Mouse (Mus musculus): Measurements from ENCODE around the gene Ccnl1. TPM values are rescaled to one million over a fixed set of nuclear protein-coding genes. Genes with fewer than 3 reads are reported as not detected.

The Ccnl1 gene
- polyA plus RNA-seq, 1 experiment, result 73.7 TPM

GRCm38 (mm10) chr3:65973501-65974231, 15.6 kb upstream of the Ccnl1 start:
- Histone ChIP-seq H3K4me1 (ENCODE audit: control insufficient read depth, insufficient read depth, insufficient read length, low read length) (no peaks in the 10 kb centered on the region; the same call in 1 of the 2 replicates), H3K27ac (replicated peaks; ENCODE audit: low read depth, low read length) (peak overlapping the region; percentile 100), H3K4me3 (ENCODE audit: insufficient read depth, low read depth, low read length) (peak overlapping the region; percentile 85)

DNA sequence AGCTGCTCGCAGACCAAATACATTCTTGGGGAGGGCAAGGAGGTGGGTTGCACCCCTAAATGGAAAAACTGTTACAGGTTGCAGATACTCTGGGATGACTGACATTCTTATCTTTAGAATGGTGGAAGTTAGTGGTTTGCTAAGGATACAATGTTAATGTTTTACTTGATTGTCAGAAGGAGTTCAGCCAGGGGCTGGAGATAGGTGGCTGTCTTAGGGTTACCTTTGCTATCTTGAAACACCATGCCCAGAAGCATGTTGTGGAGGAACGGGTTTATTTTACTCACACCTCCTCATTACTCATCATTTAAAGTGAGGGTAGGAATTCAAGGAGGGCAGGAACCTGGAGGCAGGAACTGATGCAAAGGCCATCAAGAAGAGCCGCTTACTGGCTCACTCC, 11.1 kb upstream of the Ccnl1 start:
- Histone ChIP-seq H3K4me1 (ENCODE audit: control insufficient read depth, insufficient read depth, insufficient read length, low read length) (no peaks in the 10 kb centered on the region), H3K27ac (replicated peaks; ENCODE audit: low read depth, low read length) (no peak overlapping the region), H3K4me3 (ENCODE audit: insufficient read depth, low read depth, low read length) (no peak overlapping the region)

- Histone ChIP-seq H3K27ac (replicated peaks; ENCODE audit: low read depth, low read length) (no peak overlapping the region), H3K4me3 (ENCODE audit: insufficient read depth, low read depth, low read length) (no peak overlapping the region), H3K4me1 (ENCODE audit: control insufficient read depth, insufficient read depth, insufficient read length, low read length) (no peaks in the 10 kb centered on the region)
Observed at GRCm38 (mm10) chr3:65966360-65966759, 8.3 kb upstream of the Ccnl1 start.

DNA sequence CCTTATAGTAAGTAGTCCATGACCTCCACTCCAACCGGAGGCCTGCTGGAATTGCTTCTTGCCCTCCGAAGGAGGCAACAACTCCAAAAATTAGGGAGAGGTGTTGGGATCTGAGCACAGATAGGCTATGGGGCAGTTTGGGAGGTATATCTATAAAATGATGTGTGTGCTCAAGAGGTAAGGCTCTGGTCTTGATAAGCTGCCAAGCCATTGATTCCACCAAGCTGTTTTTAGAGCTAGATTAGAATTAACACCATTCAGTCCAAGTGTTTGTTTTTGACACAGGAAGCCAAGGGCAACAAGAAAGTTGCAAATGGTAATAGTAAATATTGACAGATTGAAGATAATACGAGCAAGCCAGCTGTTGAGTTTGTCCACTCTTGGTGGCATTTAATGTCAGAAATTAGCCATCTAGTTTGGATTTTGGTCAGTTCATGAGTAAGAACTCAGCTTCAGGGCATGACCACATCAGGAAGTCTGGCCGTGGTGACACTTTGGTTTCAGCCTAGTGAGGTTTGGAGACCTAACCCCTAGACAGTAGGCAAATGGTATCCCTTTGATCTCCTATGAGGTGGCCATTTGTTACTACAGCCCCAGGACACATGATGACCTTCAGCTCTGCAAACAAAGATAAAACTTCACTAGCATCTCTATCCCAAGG, 4.4 kb upstream of the Ccnl1 start:
- H3K27ac ChIP-seq (replicated peaks; ENCODE audit: low read depth, low read length), result no peak overlapping the region
- H3K4me3 ChIP-seq (ENCODE audit: insufficient read depth, low read depth, low read length), result no peak overlapping the region
- H3K4me1 ChIP-seq (ENCODE audit: control insufficient read depth, insufficient read depth, insufficient read length, low read length), result no peaks in the 10 kb centered on the region

- no peak overlapping the region for H3K4me3 ChIP-seq (ENCODE audit: insufficient read depth, low read depth, low read length)
- H3K27ac ChIP-seq (replicated peaks; ENCODE audit: low read depth, low read length), result no peak overlapping the region
- no peaks in the 10 kb centered on the region; the same call in 1 of the 2 replicates for H3K4me1 ChIP-seq (ENCODE audit: control insufficient read depth, insufficient read depth, insufficient read length, low read length)
Observed at GRCm38 (mm10) chr3:65960291-65960945, 2.4 kb upstream of the Ccnl1 start.

- peaks cover 2% of the 10 kb centered on the region; the same call in 1 of the 2 replicates for H3K4me1 ChIP-seq (ENCODE audit: control insufficient read depth, insufficient read depth, insufficient read length, low read length)
- H3K4me3 ChIP-seq (ENCODE audit: insufficient read depth, low read depth, low read length), result peak overlapping the region; percentile 98; the same call in 1 of the 2 replicates
- peak overlapping the region; percentile 99; the same call in 1 of the 2 replicates for H3K27ac ChIP-seq (replicated peaks; ENCODE audit: low read depth, low read length)
Observed at GRCm38 (mm10) chr3:65959416-65960001, 1.5 kb upstream of the Ccnl1 start.

DNA sequence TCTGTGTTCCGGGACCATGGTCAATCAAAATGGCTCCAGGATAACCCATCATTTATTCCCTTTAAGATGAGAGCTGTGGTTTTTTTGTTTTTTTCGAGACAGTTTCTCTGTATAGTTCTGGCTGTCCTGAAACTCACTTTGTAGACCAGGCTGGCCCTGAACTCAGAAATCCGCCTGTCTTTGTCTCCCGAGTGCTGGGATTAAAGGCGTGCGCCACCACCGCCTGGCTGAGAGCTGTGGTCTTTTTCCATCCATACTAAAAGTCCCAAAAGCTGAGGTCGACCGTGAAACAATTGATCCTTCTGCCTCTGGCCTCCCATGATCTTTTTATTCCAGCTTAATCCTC, 764 bp upstream of the Ccnl1 start:
- Histone ChIP-seq H3K27ac (replicated peaks; ENCODE audit: low read depth, low read length) (peak overlapping the region; percentile 99), H3K4me1 (ENCODE audit: control insufficient read depth, insufficient read depth, insufficient read length, low read length) (peaks cover 2% of the 10 kb centered on the region), H3K4me3 (ENCODE audit: insufficient read depth, low read depth, low read length) (peak overlapping the region; percentile 98)

DNA sequence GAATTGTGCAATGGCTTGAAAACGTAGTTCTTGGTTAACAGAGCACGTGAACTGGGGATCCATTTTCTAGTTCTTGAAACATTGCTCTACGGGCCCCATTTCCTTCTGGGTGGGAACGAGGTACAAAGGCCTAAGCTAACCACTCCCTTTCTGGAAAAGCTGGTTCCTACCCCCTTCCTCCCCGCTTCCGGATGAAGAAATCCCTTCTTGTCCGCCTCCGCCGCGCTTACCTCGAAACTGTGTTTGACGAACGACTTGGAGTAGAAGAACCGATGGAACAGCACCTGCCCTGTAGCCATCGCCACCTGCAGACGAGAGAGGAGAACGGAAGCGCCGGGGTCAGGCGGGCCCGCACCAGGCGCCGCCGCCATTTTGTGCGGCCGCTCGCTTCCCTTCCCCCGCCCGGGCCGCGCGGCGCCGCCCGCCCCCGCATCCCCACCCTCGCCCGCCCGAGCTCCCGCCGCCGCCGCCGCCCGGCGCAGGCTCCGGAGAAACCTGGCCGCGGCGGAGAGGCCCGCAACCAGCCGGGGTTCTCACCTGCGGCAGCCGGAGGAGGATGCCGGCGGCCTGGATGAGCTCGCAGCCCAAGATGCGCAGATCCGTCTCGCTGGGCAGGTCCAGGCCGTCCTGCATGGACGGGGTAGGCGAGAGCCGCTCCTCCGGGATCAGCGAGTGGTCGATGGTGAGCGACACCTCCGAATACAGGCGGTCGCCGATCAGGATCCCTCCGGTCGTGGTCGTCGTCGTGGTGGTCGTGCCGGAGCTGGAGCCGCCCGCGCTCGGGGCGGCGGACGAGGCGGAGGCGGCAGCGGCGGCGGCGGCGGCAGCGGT, 563 bp downstream of the Ccnl1 start:
- peaks cover 2% of the 10 kb centered on the region for H3K4me1 ChIP-seq (ENCODE audit: control insufficient read depth, insufficient read depth, insufficient read length, low read length)

GRCm38 (mm10) chr3:65954499-65955391, 3.3 kb downstream of the Ccnl1 start:
- H3K27ac ChIP-seq (replicated peaks; ENCODE audit: low read depth, low read length), result no peak overlapping the region
- H3K4me1 ChIP-seq (ENCODE audit: control insufficient read depth, insufficient read depth, insufficient read length, low read length), result peaks cover 2% of the 10 kb centered on the region
- no peak overlapping the region for H3K4me3 ChIP-seq (ENCODE audit: insufficient read depth, low read depth, low read length)

More for the DNA sequence above, 563 bp downstream of the Ccnl1 start:
- peak overlapping the region; percentile 98 for H3K4me3 ChIP-seq (ENCODE audit: insufficient read depth, low read depth, low read length)
- peak overlapping the region; percentile 100 for H3K27ac ChIP-seq (replicated peaks; ENCODE audit: low read depth, low read length)

DNA sequence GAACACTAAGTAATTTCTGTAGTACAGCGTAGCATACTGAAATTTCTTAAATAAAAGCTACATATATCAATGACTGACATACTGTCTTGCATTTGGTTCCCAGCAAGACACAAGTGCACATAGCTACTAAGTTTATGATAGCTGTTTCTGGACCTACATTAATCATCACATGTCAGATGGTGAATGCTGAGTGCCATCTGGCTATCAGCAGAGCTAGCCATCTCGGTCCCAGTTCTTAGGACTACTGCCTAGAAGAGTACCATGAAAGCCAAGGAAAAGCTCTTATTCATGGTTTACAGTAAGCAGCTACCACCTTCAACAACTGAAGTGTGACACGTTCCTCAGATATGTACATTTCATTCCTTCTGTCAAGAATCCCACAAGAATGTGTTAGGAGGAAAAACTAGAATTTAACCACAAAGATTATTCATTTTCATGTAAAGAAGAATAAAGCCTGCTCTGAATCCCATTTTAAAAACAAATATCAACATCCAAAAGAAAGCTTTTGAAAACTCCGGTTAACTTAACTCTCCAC, 7.2 kb downstream of the Ccnl1 start:
- Histone ChIP-seq H3K4me3 (ENCODE audit: insufficient read depth, low read depth, low read length) (no peak overlapping the region), H3K4me1 (ENCODE audit: control insufficient read depth, insufficient read depth, insufficient read length, low read length) (peaks cover 2% of the 10 kb centered on the region), H3K27ac (replicated peaks; ENCODE audit: low read depth, low read length) (no peak overlapping the region)

DNA sequence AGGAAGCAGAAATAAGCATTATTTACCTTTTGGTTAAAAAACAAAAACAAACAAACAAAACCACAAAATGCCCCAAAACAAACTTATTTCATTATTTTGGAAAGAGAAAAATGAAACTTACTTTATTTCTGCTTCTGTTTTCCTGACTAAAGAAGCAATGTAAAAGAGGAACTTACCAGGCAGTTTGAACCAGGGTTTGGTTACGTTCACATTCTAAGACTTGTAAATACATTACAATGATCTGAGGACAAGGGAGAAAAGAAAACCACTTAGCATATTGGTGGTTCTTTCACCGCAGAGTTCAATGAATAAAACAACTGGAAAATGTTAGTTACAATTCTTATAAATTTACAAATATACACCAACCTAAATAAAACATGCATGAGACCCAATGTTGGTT, 7.7 kb downstream of the Ccnl1 start:
- Histone ChIP-seq H3K4me3 (ENCODE audit: insufficient read depth, low read depth, low read length) (no peak overlapping the region), H3K4me1 (ENCODE audit: control insufficient read depth, insufficient read depth, insufficient read length, low read length) (peaks cover 2% of the 10 kb centered on the region), H3K27ac (replicated peaks; ENCODE audit: low read depth, low read length) (no peak overlapping the region)

DNA sequence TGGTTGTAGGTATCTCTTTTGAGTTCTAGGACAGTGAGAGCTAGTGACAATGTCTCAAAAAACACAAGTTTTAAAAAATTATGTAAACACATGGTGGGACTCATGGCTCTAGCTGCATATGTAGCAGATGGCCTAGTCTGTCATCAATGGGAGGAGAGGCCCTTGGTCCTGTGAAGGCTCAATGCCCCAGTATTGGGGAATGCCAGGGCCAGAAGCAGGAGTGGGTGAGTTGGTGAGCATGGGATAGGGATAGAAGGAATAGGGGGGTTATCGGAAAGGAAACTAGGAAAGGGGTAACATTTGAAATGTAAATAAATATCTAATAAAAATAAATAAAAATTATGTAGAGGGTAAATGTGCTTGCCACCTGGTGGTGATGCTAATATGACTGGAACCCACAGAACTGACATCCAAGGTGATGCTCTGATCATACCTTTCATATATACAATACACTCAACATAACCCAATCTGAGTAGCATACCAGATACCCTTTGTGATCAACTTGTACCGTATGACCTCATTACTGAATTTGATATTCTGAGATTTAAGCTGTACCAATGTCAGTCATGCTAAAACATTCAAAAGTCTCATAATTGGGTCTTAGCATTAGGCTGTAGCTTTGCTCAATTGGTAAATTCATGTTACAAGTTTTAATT, 12.6 kb downstream of the Ccnl1 start:
- H3K4me1 ChIP-seq (ENCODE audit: control insufficient read depth, insufficient read depth, insufficient read length, low read length), result no peaks in the 10 kb centered on the region
- H3K4me3 ChIP-seq (ENCODE audit: insufficient read depth, low read depth, low read length), result no peak overlapping the region
- no peak overlapping the region for H3K27ac ChIP-seq (replicated peaks; ENCODE audit: low read depth, low read length)

DNA sequence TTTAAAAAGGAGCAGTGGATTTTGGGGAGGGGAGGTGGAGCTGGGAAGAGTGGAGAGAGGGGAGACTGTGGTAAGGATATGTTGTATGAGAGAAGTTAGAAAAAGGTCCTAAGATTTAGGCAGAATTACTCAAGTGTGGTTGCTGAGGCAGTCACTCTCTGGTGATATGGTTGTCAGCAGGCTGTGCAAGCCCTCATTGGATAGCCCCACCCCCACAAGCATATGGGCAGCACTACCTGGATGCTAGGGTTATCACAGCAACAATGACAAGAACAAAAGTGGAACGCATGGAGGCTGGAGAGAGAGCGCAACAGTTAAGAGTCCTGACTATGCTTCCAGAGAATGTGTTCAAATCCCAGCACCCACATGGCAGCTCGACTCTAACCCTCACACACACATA, 13.3 kb downstream of the Ccnl1 start:
- Histone ChIP-seq H3K27ac (replicated peaks; ENCODE audit: low read depth, low read length) (no peak overlapping the region), H3K4me1 (ENCODE audit: control insufficient read depth, insufficient read depth, insufficient read length, low read length) (no peaks in the 10 kb centered on the region), H3K4me3 (ENCODE audit: insufficient read depth, low read depth, low read length) (no peak overlapping the region)

Data from brown adipose tissue, adult 24 weeks (tissue).